Mouse (Mus musculus): ENCODE results near the gene Nectin1. TPM values are rescaled to one million over a fixed set of nuclear protein-coding genes. Genes with fewer than 3 reads are reported as not detected.

Nectin1 gene
- polyA plus RNA-seq (2014; fragmentation: Nextera tagmentation; extraction: Ambion mirVana) = 18.0 and 18.9 TPM in 2 replicates

DNA sequence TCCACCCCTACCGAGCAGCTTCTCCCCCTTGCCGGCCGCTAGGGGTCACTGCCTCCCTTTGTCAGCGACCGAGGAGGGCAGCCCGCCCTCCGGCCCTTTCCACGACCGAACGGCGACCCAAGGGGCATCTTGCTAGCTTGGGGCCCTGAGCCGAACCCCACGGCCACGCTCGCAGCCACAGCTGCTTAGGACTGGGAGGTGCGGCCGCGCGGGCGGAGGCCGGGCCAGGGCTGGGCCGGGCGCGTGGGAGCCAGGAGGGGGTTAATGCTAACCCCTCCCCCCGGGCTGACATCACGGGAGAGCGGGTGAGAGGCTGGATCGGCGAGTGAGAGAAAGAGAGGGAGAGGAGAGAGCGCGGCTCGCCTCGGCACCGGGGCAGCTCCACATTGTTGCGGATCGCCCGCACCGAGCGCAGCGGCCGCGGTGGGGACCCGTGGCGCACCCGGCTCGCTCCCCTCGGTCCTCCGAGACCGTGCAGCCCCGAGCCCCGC, at the start of gene Nectin1:
Gene Nectin1 (plus strand): TSS at position 338 of the 491 bp plus-strand sequence.
- Histone ChIP-seq H3K27me3 (ENCODE audit: control insufficient read depth, insufficient read depth, low read length) (peaks cover 6% of the 10 kb centered on the region; the same call in 1 of the 2 replicates), H3K36me3 (replicated peaks; ENCODE audit: control insufficient read depth, insufficient read depth) (no peaks in the 10 kb centered on the region), H3K4me1 (replicated peaks; ENCODE audit: control insufficient read depth, insufficient read depth, low read length) (peaks cover 44% of the 10 kb centered on the region), H3K4me3 (replicated peaks; ENCODE audit: low read length) (peak within 1 kb of the TSS; percentile 76), H3K9me3 (ENCODE audit: control insufficient read depth, low read length) (no peaks in the 10 kb centered on the region), H3K27ac (peak within 1 kb of the TSS; percentile 98), H3K4me2 (replicated peaks) (peak within 1 kb of the TSS; percentile 91), H3K9ac (peak within 1 kb of the TSS; percentile 91)
- under 1% methylated on average over 44 of the region's 51 CpGs for WGBS
- DNase-seq (ENCODE audit: low spot score) (peak; percentile 84), ATAC-seq (ENCODE audit: low FRiP score) (peak; percentile 91)

DNA sequence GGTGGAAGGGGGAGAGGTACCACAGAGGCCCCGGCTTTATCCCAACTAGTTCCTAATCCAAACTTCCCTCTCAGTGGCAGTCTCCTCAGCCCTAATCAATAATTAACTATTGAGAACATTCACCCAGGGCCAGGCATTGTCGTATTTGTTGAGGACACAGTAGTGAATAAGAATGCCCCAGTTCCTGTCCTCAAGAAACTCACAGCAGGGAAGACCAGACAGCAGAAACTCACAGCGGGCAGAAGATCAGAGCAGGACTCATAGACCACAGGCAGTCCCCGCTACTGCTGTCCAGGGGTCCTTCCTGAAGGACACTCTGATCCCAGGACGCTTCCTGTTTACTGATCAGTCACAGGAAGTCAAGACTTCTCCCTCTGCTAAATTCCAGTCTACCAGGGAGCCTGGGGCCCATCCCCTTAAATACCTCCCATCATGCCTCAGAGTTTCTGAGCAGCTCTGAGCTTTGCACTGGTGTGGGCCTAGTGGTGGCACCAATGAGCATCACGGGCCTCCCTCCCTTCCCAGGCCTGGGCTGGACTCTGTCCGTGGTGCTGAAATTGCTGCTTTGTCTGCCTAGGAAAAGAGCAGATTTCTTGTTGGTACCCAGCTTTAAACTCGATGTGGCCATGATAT, 45.6 kb upstream of the Nectin1 start:
- H3K9me3 ChIP-seq (ENCODE audit: control insufficient read depth, low read length) = no peaks in the 10 kb centered on the region
- H3K27ac ChIP-seq = no peak overlapping the region
- DNase-seq (ENCODE audit: low spot score) (peak; percentile 75), ATAC-seq (ENCODE audit: low FRiP score) (no peak)
- no peak overlapping the region for H3K4me2 ChIP-seq (replicated peaks)
- H3K4me1 ChIP-seq (replicated peaks; ENCODE audit: control insufficient read depth, insufficient read depth, low read length) = peaks cover 23% of the 10 kb centered on the region
- H3K27me3 ChIP-seq (ENCODE audit: control insufficient read depth, insufficient read depth, low read length) = no peaks in the 10 kb centered on the region
- H3K4me3 ChIP-seq (replicated peaks; ENCODE audit: low read length) = no peak overlapping the region
- 12% methylated on average over 8 of the region's 8 CpGs for WGBS
- no peaks in the 10 kb centered on the region for H3K36me3 ChIP-seq (replicated peaks; ENCODE audit: control insufficient read depth, insufficient read depth)
- no peak overlapping the region for H3K9ac ChIP-seq

DNA sequence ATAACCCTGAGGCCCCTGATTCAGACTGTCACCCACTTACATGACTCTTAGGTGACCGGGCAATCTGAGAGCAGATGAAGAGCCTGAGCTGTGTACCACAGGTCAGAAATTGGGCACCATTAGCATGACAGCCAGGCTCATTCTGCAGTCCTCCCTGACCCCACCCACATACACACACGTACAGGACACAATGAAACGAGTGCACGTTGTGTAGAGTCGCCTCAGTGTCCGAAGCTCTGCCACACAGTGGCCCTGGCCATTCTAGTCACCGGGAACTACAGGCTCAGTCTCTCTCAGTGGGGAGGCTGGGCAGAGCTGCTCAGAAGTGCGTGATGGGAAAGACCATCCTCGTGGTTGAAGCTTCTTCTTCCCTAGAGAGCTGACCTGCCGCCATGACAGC, 44.9 kb upstream of the Nectin1 start:
- ATAC-seq (ENCODE audit: low FRiP score) (no peak), DNase-seq (ENCODE audit: low spot score) (no peak)
- H3K9ac ChIP-seq = no peak overlapping the region
- 65% methylated on average over 10 of the region's 10 CpGs for WGBS
- no peak overlapping the region for H3K4me3 ChIP-seq (replicated peaks; ENCODE audit: low read length)
- H3K27ac ChIP-seq = peak overlapping the region; percentile 53
- H3K4me2 ChIP-seq (replicated peaks) = no peak overlapping the region
- H3K9me3 ChIP-seq (ENCODE audit: control insufficient read depth, low read length) = no peaks in the 10 kb centered on the region
- no peaks in the 10 kb centered on the region for H3K27me3 ChIP-seq (ENCODE audit: control insufficient read depth, insufficient read depth, low read length)
- H3K36me3 ChIP-seq (replicated peaks; ENCODE audit: control insufficient read depth, insufficient read depth) = no peaks in the 10 kb centered on the region
- peaks cover 23% of the 10 kb centered on the region for H3K4me1 ChIP-seq (replicated peaks; ENCODE audit: control insufficient read depth, insufficient read depth, low read length)

DNA sequence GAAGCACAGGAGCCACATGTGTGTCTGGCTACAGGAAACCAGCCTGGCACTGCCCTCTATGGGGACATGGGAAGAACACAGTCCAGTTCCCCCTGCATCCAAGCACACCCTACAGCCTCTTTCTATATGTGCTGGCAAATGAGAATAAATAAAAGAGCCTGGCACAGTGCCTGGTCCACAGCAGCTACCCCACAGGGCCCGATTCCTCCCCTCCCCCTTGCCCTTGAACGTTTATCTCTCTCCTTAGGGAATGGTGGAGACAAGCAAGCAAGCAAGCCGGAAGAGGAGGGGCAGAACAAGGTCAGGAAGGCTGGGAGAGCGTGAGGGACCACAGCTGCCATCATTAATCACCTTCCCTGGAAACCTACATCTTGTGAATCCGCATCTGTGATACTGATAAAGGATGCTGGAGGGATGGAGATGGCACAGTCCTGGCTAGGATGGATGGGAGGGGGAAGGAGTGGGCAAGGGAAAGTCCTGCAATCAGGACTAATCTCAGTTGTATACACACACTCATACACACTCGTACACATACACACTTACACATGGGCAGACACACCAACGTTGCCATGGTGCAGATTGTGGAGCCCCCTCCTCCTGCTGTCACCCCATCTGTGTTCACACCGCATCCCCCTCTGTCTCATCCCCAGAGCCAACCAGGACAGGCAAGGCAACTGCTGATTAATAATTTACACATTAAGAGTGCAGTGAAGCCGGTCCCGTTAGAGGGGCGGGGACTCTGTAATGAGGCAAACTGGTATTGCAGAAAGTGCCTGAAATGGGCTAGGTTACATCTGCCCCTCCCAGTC, 44.2 kb upstream of the Nectin1 start:
- H3K4me2 ChIP-seq (replicated peaks) = no peak overlapping the region
- no peaks in the 10 kb centered on the region for H3K36me3 ChIP-seq (replicated peaks; ENCODE audit: control insufficient read depth, insufficient read depth)
- ATAC-seq (ENCODE audit: low FRiP score) = peak; percentile 78
- WGBS = 27% methylated on average over 11 of the region's 11 CpGs
- no peak overlapping the region for H3K4me3 ChIP-seq (replicated peaks; ENCODE audit: low read length)
- H3K9ac ChIP-seq = no peak overlapping the region
- H3K4me1 ChIP-seq (replicated peaks; ENCODE audit: control insufficient read depth, insufficient read depth, low read length) = peaks cover 23% of the 10 kb centered on the region
- DNase-seq (ENCODE audit: low spot score) = peak; percentile 54
- H3K27ac ChIP-seq = peak overlapping the region; percentile 53
- no peaks in the 10 kb centered on the region for H3K9me3 ChIP-seq (ENCODE audit: control insufficient read depth, low read length)
- no peaks in the 10 kb centered on the region for H3K27me3 ChIP-seq (ENCODE audit: control insufficient read depth, insufficient read depth, low read length)

DNA sequence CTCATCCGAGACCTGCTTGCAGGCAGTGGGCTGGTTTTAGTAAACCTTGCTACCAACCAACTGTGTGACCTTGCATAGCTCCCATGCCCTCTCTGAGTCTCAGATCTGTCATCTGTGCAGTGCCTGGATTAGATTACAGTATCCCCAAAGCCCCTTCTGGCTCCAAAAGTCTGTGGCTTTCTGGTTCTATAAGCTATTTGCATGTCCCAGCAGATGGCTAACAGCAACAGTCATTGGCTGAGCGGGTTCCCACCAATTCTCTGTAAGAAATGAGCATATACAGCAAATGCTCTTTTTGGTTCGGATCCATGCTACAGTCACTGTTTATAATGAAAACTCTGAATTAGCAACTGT, 43.6 kb upstream of the Nectin1 start:
- Histone ChIP-seq H3K9me3 (ENCODE audit: control insufficient read depth, low read length) (no peaks in the 10 kb centered on the region), H3K9ac (no peak overlapping the region), H3K4me2 (replicated peaks) (no peak overlapping the region), H3K36me3 (replicated peaks; ENCODE audit: control insufficient read depth, insufficient read depth) (no peaks in the 10 kb centered on the region), H3K27me3 (ENCODE audit: control insufficient read depth, insufficient read depth, low read length) (no peaks in the 10 kb centered on the region), H3K4me1 (replicated peaks; ENCODE audit: control insufficient read depth, insufficient read depth, low read length) (peaks cover 23% of the 10 kb centered on the region), H3K4me3 (replicated peaks; ENCODE audit: low read length) (no peak overlapping the region), H3K27ac (peak overlapping the region; percentile 53; the same call in 1 of the 2 replicates)
- WGBS = 45% methylated on average over 3 of the region's 3 CpGs
- no peak for DNase-seq (ENCODE audit: low spot score)
- ATAC-seq (ENCODE audit: low FRiP score) = peak; percentile 37; the same call in 1 of the 2 replicates

DNA sequence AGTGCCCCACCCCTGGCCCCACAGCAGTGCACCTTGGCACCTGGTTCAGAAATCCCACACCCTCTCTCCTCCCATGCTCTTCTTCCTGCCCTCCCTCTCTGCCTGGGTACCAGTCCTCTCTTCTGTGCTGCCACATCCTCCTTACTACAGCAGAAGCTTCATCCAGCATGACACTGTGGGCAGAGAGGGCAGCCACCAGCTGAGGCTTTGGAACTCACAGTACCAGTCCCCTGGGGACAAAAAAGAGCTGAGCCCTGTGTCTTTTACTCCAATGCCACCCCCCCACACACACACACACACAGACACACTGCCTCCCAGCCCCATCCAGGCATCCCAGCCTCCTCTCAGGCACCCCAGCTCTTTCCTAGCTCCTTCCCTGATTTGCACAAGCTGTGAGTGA, 42.0 kb upstream of the Nectin1 start:
- DNase-seq (ENCODE audit: low spot score) (no peak), ATAC-seq (ENCODE audit: low FRiP score) (no peak)
- H3K9me3 ChIP-seq (ENCODE audit: control insufficient read depth, low read length) = no peaks in the 10 kb centered on the region
- no peaks in the 10 kb centered on the region for H3K36me3 ChIP-seq (replicated peaks; ENCODE audit: control insufficient read depth, insufficient read depth)
- H3K4me1 ChIP-seq (replicated peaks; ENCODE audit: control insufficient read depth, insufficient read depth, low read length) = peaks cover 23% of the 10 kb centered on the region
- no peak overlapping the region for H3K4me3 ChIP-seq (replicated peaks; ENCODE audit: low read length)
- H3K27me3 ChIP-seq (ENCODE audit: control insufficient read depth, insufficient read depth, low read length) = no peaks in the 10 kb centered on the region
- H3K27ac ChIP-seq = no peak overlapping the region
- no peak overlapping the region for H3K4me2 ChIP-seq (replicated peaks)
- no peak overlapping the region for H3K9ac ChIP-seq

DNA sequence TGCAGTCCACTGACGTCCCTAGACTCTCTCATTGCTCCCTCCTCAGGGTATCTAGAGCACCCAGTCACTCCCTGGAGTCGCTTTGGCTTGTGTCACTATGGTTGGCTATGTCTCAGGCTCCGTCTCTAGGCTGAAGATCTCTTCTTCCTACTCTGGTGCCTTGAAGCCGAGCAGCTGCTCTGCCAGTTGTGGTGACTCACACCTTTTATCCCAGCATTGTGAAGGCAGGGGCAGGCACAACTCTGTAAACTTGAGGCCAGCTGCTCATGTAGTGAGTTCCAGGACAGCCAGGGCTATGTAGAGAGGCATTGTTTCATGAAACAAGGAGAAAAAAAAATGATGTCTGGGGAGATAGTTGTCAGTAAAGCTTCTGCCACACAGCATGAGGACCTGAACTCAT, 36.2 kb upstream of the Nectin1 start:
- WGBS = 84% methylated on average over 4 of the region's 4 CpGs
- no peaks in the 10 kb centered on the region for H3K4me1 ChIP-seq (replicated peaks; ENCODE audit: control insufficient read depth, insufficient read depth, low read length)
- ATAC-seq (ENCODE audit: low FRiP score) (no peak), DNase-seq (ENCODE audit: low spot score) (no peak)
- H3K27me3 ChIP-seq (ENCODE audit: control insufficient read depth, insufficient read depth, low read length) = no peaks in the 10 kb centered on the region
- H3K9ac ChIP-seq = no peak overlapping the region
- H3K4me3 ChIP-seq (replicated peaks; ENCODE audit: low read length) = no peak overlapping the region
- no peak overlapping the region for H3K27ac ChIP-seq
- no peaks in the 10 kb centered on the region for H3K9me3 ChIP-seq (ENCODE audit: control insufficient read depth, low read length)
- no peak overlapping the region for H3K4me2 ChIP-seq (replicated peaks)
- no peaks in the 10 kb centered on the region for H3K36me3 ChIP-seq (replicated peaks; ENCODE audit: control insufficient read depth, insufficient read depth)

DNA sequence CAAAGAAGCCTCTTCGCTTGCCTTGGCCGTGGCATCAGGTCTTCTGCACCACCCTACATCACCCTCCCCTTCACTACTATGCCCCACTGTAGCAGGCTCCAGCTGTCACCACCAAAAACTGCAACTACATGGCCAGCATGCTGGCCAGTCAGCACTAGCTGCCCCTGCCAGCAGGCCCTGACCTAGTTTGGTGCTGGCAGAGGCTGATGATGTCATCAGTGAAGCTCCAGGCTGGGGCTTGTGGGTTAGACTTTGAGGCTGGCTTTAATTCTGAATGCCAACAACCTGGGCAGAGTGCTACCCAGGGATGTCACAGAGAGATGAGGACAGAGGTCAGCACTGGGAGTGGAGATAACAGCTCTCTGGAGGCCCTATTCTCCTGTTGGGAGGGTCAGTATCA, 35.1 kb upstream of the Nectin1 start:
- no peaks in the 10 kb centered on the region for H3K27me3 ChIP-seq (ENCODE audit: control insufficient read depth, insufficient read depth, low read length)
- H3K36me3 ChIP-seq (replicated peaks; ENCODE audit: control insufficient read depth, insufficient read depth) = no peaks in the 10 kb centered on the region
- H3K9ac ChIP-seq = no peak overlapping the region
- no peak overlapping the region for H3K4me3 ChIP-seq (replicated peaks; ENCODE audit: low read length)
- H3K4me1 ChIP-seq (replicated peaks; ENCODE audit: control insufficient read depth, insufficient read depth, low read length) = no peaks in the 10 kb centered on the region
- no peaks in the 10 kb centered on the region for H3K9me3 ChIP-seq (ENCODE audit: control insufficient read depth, low read length)
- H3K27ac ChIP-seq = no peak overlapping the region
- H3K4me2 ChIP-seq (replicated peaks) = no peak overlapping the region
- ATAC-seq (ENCODE audit: low FRiP score) (peak; percentile 14; the same call in 1 of the 2 replicates), DNase-seq (ENCODE audit: low spot score) (no peak)
- 96% methylated on average over 2 of the region's 2 CpGs for WGBS

DNA sequence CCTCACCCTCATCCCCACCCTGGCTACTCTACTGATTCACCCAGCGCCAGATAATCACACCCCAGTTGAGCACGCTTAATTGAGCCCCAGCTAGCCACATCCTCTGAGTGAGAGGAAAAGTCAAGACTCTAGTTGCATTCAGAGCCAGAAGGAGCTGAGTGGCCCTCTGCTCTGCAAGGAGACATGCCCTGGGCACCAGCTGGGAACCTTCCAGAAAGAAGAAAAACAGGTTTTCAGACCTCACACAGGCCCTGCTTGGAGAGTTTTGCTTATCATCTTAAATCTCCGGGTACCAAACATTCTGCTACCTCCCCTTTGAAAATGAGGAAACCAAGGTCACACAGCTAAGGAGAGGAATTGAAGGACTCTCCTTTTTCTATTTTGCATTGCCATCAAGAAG, 30.4 kb upstream of the Nectin1 start:
- Histone ChIP-seq H3K36me3 (replicated peaks; ENCODE audit: control insufficient read depth, insufficient read depth) (no peaks in the 10 kb centered on the region), H3K27ac (no peak overlapping the region), H3K4me3 (replicated peaks; ENCODE audit: low read length) (no peak overlapping the region), H3K4me1 (replicated peaks; ENCODE audit: control insufficient read depth, insufficient read depth, low read length) (no peaks in the 10 kb centered on the region), H3K27me3 (ENCODE audit: control insufficient read depth, insufficient read depth, low read length) (no peaks in the 10 kb centered on the region), H3K9ac (no peak overlapping the region), H3K9me3 (ENCODE audit: control insufficient read depth, low read length) (no peaks in the 10 kb centered on the region), H3K4me2 (replicated peaks) (no peak overlapping the region)
- DNase-seq (ENCODE audit: low spot score) (no peak), ATAC-seq (ENCODE audit: low FRiP score) (no peak)
- 83% methylated on average over 3 of the region's 3 CpGs for WGBS
